ENCODE assay signal across 8 mouse cellular contexts in the genomic region with DNA sequence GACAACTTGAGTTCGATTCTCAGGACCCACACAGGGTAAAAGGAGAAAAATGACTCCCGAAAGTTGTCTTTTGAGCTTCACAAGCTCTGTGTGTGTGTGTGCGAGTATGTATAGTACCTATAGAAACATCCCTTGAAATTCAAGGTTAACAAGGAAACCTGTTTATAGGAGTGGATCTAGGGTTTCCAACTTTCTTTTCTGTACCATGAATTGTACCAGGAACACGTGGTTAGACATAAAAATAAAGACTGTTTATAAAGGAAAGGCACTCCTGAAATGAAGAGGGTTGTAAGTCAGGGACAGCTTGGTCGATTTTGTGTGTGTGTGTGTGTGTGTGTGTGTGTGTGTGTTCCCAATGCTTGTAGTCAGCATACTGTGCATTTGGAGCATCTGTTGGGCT. TPM values are rescaled to one million over a fixed set of nuclear protein-coding genes. Genes with fewer than 3 reads are reported as not detected.
DNase-seq lines count a peak whose midpoint lies in the region; ATAC-seq and TF ChIP-seq lines count a peak whose summit lies in the region.

No protein-coding gene starts in this region.

- ATAC-seq in heart, embryonic 12.5 days (ENCODE audit: insufficient number of reproducible peaks, low FRiP score): no peak
- no peak for ATAC-seq in forebrain, embryonic 16.5 days
- ATAC-seq in liver, postnatal 0 days: no peak

- TF ChIP-seq EP300 in liver, postnatal 0 days (IDR thresholded peaks at IDR 0.05; ENCODE audit: low read depth): no peak

- peak overlapping the region; percentile 90 for H3K9ac ChIP-seq in heart, embryonic 12.5 days
- H3K9ac ChIP-seq in forebrain, embryonic 16.5 days (replicated peaks; ENCODE audit: low read depth, low read length): peak overlapping the region; percentile 57
- H3K9ac ChIP-seq in liver, postnatal 0 days (replicated peaks): peak overlapping the region; percentile 54

- peaks cover 17% of the 10 kb centered on the region; the same call in 1 of the 2 replicates for H3K36me3 ChIP-seq in heart, embryonic 12.5 days
- peaks cover 30% of the 10 kb centered on the region for H3K36me3 ChIP-seq in E14TG2a.4 (ENCODE audit: insufficient read depth, low read length)
- H3K36me3 ChIP-seq in forebrain, embryonic 16.5 days (ENCODE audit: control insufficient read depth, insufficient read depth): peaks cover 5% of the 10 kb centered on the region; the same call in 1 of the 2 replicates
- peaks cover 6% of the 10 kb centered on the region; the same call in 1 of the 2 replicates for H3K36me3 ChIP-seq in liver, postnatal 0 days (replicated peaks; ENCODE audit: insufficient read depth, low read length)

- H3K9me3 ChIP-seq in heart, embryonic 12.5 days (replicated peaks): no peaks in the 10 kb centered on the region
- H3K9me3 ChIP-seq in E14TG2a.4 (ENCODE audit: low read length): no peaks in the 10 kb centered on the region
- H3K9me3 ChIP-seq in forebrain, embryonic 16.5 days (ENCODE audit: control insufficient read depth, low read length): no peaks in the 10 kb centered on the region
- H3K9me3 ChIP-seq in liver, postnatal 0 days (ENCODE audit: low read length): no peaks in the 10 kb centered on the region

- no peak for TF ChIP-seq CTCF in E14TG2a.4 (conservative IDR thresholded peaks at IDR 0.05; ENCODE audit: low read length)
- TF ChIP-seq CTCF in liver, postnatal 0 days (IDR thresholded peaks at IDR 0.05; ENCODE audit: low read depth): no peak

- peak overlapping the region; percentile 81 for H3K4me3 ChIP-seq in heart, embryonic 12.5 days
- H3K4me3 ChIP-seq in E14TG2a.4 (replicated peaks; ENCODE audit: low read length): peak overlapping the region; percentile 97
- peak overlapping the region; percentile 69 for H3K4me3 ChIP-seq in forebrain, embryonic 16.5 days (replicated peaks; ENCODE audit: low read length)
- H3K4me3 ChIP-seq in liver, postnatal 0 days (ENCODE audit: low read depth, low read length): peak overlapping the region; percentile 84

- H3K4me2 ChIP-seq in heart, embryonic 12.5 days: peak overlapping the region; percentile 78
- H3K4me2 ChIP-seq in forebrain, embryonic 16.5 days (ENCODE audit: low read length): peak overlapping the region; percentile 75
- peak overlapping the region; percentile 88 for H3K4me2 ChIP-seq in liver, postnatal 0 days (ENCODE audit: low read depth, low read length)

- H3K27ac ChIP-seq in heart, embryonic 12.5 days (ENCODE audit: poor library complexity, severe bottlenecking): no peak overlapping the region
- H3K27ac ChIP-seq in forebrain, embryonic 16.5 days (ENCODE audit: low read length): no peak overlapping the region
- no peak overlapping the region for H3K27ac ChIP-seq in liver, postnatal 0 days (ENCODE audit: low read depth)

- no peak for DNase-seq in heart, postnatal 4 days
- no peak for DNase-seq in liver, postnatal 0 days
- DNase-seq in MN1 (ENCODE audit: low spot score): no peak
- DNase-seq in frontal cortex, adult 2 months (ENCODE audit: extremely low spot score in 1 of 2, low spot score in 1 of 2): no peak
- DNase-seq in left cerebral cortex, adult 9 months (ENCODE audit: low spot score in 2 of 2): no peak

- H3K27me3 ChIP-seq in heart, embryonic 12.5 days (replicated peaks): peaks cover 9% of the 10 kb centered on the region
- H3K27me3 ChIP-seq in E14TG2a.4 (ENCODE audit: insufficient read depth, low read length): peaks cover 31% of the 10 kb centered on the region
- peaks cover 20% of the 10 kb centered on the region for H3K27me3 ChIP-seq in forebrain, embryonic 16.5 days (replicated peaks; ENCODE audit: control insufficient read depth, insufficient read depth, low read length)
- peaks cover 3% of the 10 kb centered on the region for H3K27me3 ChIP-seq in liver, postnatal 0 days (ENCODE audit: insufficient read depth, low read length)

- H3K4me1 ChIP-seq in heart, embryonic 12.5 days (replicated peaks): peaks cover 19% of the 10 kb centered on the region
- H3K4me1 ChIP-seq in E14TG2a.4 (replicated peaks; ENCODE audit: low read depth, low read length): peaks cover 38% of the 10 kb centered on the region
- H3K4me1 ChIP-seq in forebrain, embryonic 16.5 days (replicated peaks; ENCODE audit: control insufficient read depth, insufficient read depth, low read length): peaks cover 10% of the 10 kb centered on the region
- peaks cover 12% of the 10 kb centered on the region; the same call in 1 of the 2 replicates for H3K4me1 ChIP-seq in liver, postnatal 0 days (ENCODE audit: insufficient read depth)

- WGBS in heart, embryonic 12.5 days: 17% methylated on average over 5 of the region's 5 CpGs
- 14% methylated on average over 5 of the region's 5 CpGs for WGBS in forebrain, embryonic 16.5 days
- WGBS in liver, postnatal 0 days (ENCODE audit: insufficient replicate concordance): 16% methylated on average over 5 of the region's 5 CpGs

RNA-seq across cellular contexts. Expression of a gene that starts 0.5 kb away (rescaled TPM):
- 45.2 and 45.8 TPM in 2 replicates for polyA plus RNA-seq in heart, embryonic 12.5 days (2016; fragmentation: Nextera tagmentation; extraction: Ambion mirVana)
- total RNA-seq in heart, postnatal 4 days (2021): 10 to 100 TPM; 14.5 to 15.3 TPM
- 51.8 and 60.0 TPM in 2 replicates for polyA plus RNA-seq in forebrain, embryonic 16.5 days (2015; fragmentation: Nextera tagmentation; extraction: Ambion mirVana)
- 12.9 and 13.7 TPM in 2 replicates for polyA plus RNA-seq in liver, postnatal 0 days (2015; fragmentation: Nextera tagmentation; extraction: Ambion mirVana)
- polyA plus RNA-seq in frontal cortex, adult 2 months (2012; rRNA removed): 87.9 and 95.5 TPM in 2 replicates

RNA-seq across cellular contexts. Expression of a gene that starts 7.3 kb away (rescaled TPM):
- 20.7 and 20.8 TPM in 2 replicates for polyA plus RNA-seq in heart, embryonic 12.5 days (2016; fragmentation: Nextera tagmentation; extraction: Ambion mirVana)
- total RNA-seq in heart, postnatal 4 days (2021): 1 to 10 TPM; 8.7 to 8.9 TPM
- 1.7 and 2.5 TPM in 2 replicates for polyA plus RNA-seq in forebrain, embryonic 16.5 days (2015; fragmentation: Nextera tagmentation; extraction: Ambion mirVana)
- 0.04 and 0.05 TPM in 2 replicates for polyA plus RNA-seq in liver, postnatal 0 days (2015; fragmentation: Nextera tagmentation; extraction: Ambion mirVana)
- 1.5 TPM in 2 replicates for polyA plus RNA-seq in frontal cortex, adult 2 months (2012; rRNA removed)

RNA-seq across cellular contexts. Expression of a gene that starts 19.1 kb away (rescaled TPM):
- polyA plus RNA-seq in heart, embryonic 12.5 days (2016; fragmentation: Nextera tagmentation; extraction: Ambion mirVana): 0.78 and 1.2 TPM in 2 replicates
- under 1 TPM; 0.56 to 0.60 TPM for total RNA-seq in heart, postnatal 4 days (2021)
- polyA plus RNA-seq in forebrain, embryonic 16.5 days (2015; fragmentation: Nextera tagmentation; extraction: Ambion mirVana): 0.15 TPM in 1 of 2 replicates, not detected in the other
- polyA plus RNA-seq in liver, postnatal 0 days (2015; fragmentation: Nextera tagmentation; extraction: Ambion mirVana): not detected in 2 replicates
- 0.04 and 0.10 TPM in 2 replicates for polyA plus RNA-seq in frontal cortex, adult 2 months (2012; rRNA removed)

RNA-seq across cellular contexts. Expression of a gene that starts 24.5 kb away (rescaled TPM):
- 0.68 and 3.7 TPM in 2 replicates for polyA plus RNA-seq in heart, embryonic 12.5 days (2016; fragmentation: Nextera tagmentation; extraction: Ambion mirVana)
- under 1 TPM; 0.43 to 0.50 TPM for total RNA-seq in heart, postnatal 4 days (2021)
- 0.91 and 1.1 TPM in 2 replicates for polyA plus RNA-seq in forebrain, embryonic 16.5 days (2015; fragmentation: Nextera tagmentation; extraction: Ambion mirVana)
- 2.7 and 3.1 TPM in 2 replicates for polyA plus RNA-seq in liver, postnatal 0 days (2015; fragmentation: Nextera tagmentation; extraction: Ambion mirVana)
- polyA plus RNA-seq in frontal cortex, adult 2 months (2012; rRNA removed): 2.1 and 2.4 TPM in 2 replicates
